Mouse (Mus musculus) stomach, embryonic 16.5 days (tissue): Measurements from ENCODE around the gene Auts2. TPM values are rescaled to one million over a fixed set of nuclear protein-coding genes. Genes with fewer than 3 reads are reported as not detected.

Experiments
- ATAC-seq: fragments of 200-750 bp; cut with Nextera tagmentation; 2 replicates; pipeline ENCODE4 v1.8.0; 2017; ENCODE audit warnings: moderate number of reproducible peaks, moderate TSS enrichment; ENCODE audit not compliant: insufficient read depth, low FRiP score
- H3K27ac ChIP-seq: fragments of 300-500 bp; sonication (generic); 2 replicates; pipeline ENCODE4 v1.5.1; 2014; ENCODE audit warnings: low read length
- H3K27me3 ChIP-seq: fragments of 300-500 bp; sonication (generic); 2 replicates; pipeline ENCODE4 v1.6.1; 2014; ENCODE audit warnings: low read length, control low read depth, mixed read lengths; ENCODE audit not compliant: control insufficient read depth, insufficient read depth
- H3K36me3 ChIP-seq: fragments of 300-500 bp; sonication (generic); 2 replicates; pipeline ENCODE4 v1.6.1; 2014; ENCODE audit warnings: low read length; ENCODE audit not compliant: control insufficient read depth, insufficient read depth
- H3K4me1 ChIP-seq: fragments of 300-500 bp; sonication (generic); 2 replicates; pipeline ENCODE4 v1.6.1; 2014; ENCODE audit warnings: low read length, control low read depth, mixed read lengths; ENCODE audit not compliant: control insufficient read depth, insufficient read depth
- H3K4me2 ChIP-seq: fragments of 300-500 bp; sonication (generic); 2 replicates; pipeline ENCODE4 v1.6.1; 2014; ENCODE audit warnings: low read depth, low read length, mixed read lengths
- H3K4me3 ChIP-seq: fragments of 300-500 bp; sonication (generic); replicated peaks from 2 replicates; pipeline ENCODE4 v1.5.1; 2014; ENCODE audit warnings: mild to moderate bottlenecking, low read length
- H3K9ac ChIP-seq: fragments of 300-500 bp; sonication (generic); 2 replicates; pipeline ENCODE4 v1.6.1; 2014; ENCODE audit warnings: low read length
- H3K9me3 ChIP-seq: fragments of 300-500 bp; sonication (generic); replicated peaks from 2 replicates; pipeline ENCODE4 v1.6.1; 2016; ENCODE audit warnings: low read length, control low read depth; ENCODE audit not compliant: control insufficient read depth
- WGBS: fragments of 180-500 bp; shearing (Covaris S2); extraction: QIAGEN DNeasy Blood & Tissue Kit; methylation state at CpG from one replicate; pipeline ENCODE4 v1.1.7; 2014; 5-methylcytosine and 5-hydroxymethylcytosine counted together
- polyA plus RNA-seq: library from polyadenylated mRNA; unstranded; fragments of >200 nt; fragmentation: Nextera tagmentation; extraction: Ambion mirVana; gene quantifications from 2 replicates; pipeline ENCODE4 v1.2.1, GENCODE M21; 2015

The Auts2 gene
- polyA plus RNA-seq, 1 experiment from 2014 or later: 20.1 TPM

DNA sequence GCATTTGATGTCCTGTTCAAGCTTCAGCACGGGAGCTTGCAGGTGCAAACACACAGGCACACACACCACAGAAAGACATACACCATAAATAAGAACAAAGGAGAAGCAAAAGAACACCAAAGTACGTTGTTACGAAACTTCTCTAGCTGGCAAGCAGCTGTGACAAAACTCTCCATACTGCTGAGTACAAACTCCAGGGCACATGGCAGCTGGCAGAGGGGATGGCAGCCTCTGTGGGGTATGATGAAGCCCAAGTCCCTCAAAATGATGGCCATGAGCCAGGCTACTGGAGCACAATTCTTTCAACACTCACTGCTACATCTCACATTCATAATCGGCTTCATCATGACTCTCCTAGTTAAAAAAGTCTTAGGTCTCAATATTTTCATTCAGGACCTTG is 721.7 kb downstream of the Auts2 start:
- 79% methylated on average over 4 of the region's 4 CpGs for WGBS

DNA sequence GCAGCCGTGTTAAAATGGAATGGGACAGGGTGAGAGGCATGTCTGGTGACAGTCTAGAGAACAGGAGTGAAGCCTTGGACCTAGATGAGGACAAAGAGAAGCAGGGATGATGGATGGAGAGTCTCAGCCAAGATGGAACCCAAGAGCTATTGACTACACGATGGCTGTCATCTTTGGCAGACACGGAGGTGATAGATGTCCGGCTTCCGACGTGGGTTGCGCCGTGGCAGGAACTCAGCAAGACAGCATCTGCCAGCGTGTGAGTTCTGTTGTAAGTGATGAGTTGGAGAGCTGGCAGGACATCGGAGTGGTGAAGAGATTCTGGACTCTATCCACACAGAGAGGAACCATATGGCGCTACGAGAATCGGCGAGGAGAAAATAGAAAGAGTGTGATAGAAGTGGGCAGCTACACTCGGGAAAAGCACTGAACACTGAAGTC is 723.9 kb downstream of the Auts2 start:
- no peaks in the 10 kb centered on the region for H3K9me3 ChIP-seq
- H3K4me3 ChIP-seq: no peak overlapping the region
- no peak overlapping the region for H3K4me2 ChIP-seq
- no peaks in the 10 kb centered on the region for H3K36me3 ChIP-seq
- H3K27me3 ChIP-seq: no peaks in the 10 kb centered on the region
- H3K4me1 ChIP-seq: peaks cover 8% of the 10 kb centered on the region
- WGBS: 87% methylated on average over 15 of the region's 15 CpGs
- no peak overlapping the region for H3K27ac ChIP-seq
- H3K9ac ChIP-seq: no peak overlapping the region
- ATAC-seq: no peak

More for the DNA sequence above, 721.7 kb downstream of the Auts2 start:
- H3K4me3 ChIP-seq: no peak overlapping the region
- H3K27me3 ChIP-seq: no peaks in the 10 kb centered on the region
- no peak for ATAC-seq
- H3K4me1 ChIP-seq: no peaks in the 10 kb centered on the region
- H3K9me3 ChIP-seq: no peaks in the 10 kb centered on the region
- no peak overlapping the region for H3K4me2 ChIP-seq
- no peak overlapping the region for H3K27ac ChIP-seq
- no peaks in the 10 kb centered on the region for H3K36me3 ChIP-seq
- no peak overlapping the region for H3K9ac ChIP-seq

DNA sequence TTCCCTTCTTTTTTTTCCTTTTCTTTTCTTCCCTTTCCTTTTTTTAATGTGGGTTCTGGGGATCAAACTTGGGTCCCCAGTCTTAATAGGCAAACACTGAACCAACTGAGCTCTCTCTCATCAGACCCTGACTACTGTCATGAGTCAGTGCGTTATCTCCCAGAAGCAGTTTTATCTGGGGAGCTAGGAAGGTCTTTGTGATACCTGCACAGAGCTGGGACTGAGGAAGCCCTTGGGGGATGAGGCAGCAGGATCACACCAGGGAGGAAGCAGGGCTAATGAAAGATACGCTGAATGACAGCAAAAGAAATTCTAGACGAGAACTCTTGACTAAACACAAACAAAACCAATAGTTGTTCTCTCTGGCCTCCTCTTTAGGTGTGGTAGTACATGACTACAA is 727.6 kb downstream of the Auts2 start:
- Histone ChIP-seq H3K4me2 (no peak overlapping the region), H3K36me3 (no peaks in the 10 kb centered on the region), H3K9me3 (no peaks in the 10 kb centered on the region), H3K27me3 (no peaks in the 10 kb centered on the region), H3K4me1 (peaks cover 22% of the 10 kb centered on the region), H3K27ac (no peak overlapping the region), H3K9ac (no peak overlapping the region), H3K4me3 (no peak overlapping the region)
- WGBS: 75% methylated on average over 3 of the region's 3 CpGs
- ATAC-seq: no peak

DNA sequence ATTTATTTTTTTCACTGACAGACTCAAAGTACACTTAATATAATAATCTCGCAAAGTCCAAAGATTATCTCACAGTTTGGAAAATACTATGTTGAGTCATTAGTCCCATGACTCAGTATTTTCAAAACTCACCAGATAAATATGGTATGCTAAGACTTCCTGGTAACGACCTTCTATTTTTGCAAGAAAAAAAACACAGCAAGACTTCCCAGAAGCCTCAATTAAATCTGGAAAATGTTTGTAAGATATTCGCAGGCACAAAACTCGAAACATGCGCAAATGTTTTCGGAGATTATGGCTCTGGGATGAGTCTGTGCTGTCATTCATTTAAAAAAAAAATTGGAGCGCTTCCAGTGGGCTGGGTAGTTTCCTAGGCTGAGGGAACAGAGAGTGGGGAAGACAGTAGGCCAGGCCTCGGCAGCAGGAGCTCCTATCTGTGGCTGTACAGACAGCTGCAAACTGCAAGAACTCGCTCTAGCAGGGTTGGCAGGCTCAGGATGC is 728.6 kb downstream of the Auts2 start:
- peaks cover 22% of the 10 kb centered on the region for H3K4me1 ChIP-seq
- ATAC-seq: peak; percentile 71; the same call in 1 of the 2 replicates
- no peak overlapping the region for H3K4me3 ChIP-seq
- 41% methylated on average over 9 of the region's 9 CpGs for WGBS
- H3K27ac ChIP-seq: peak overlapping the region; percentile 86
- H3K27me3 ChIP-seq: no peaks in the 10 kb centered on the region
- no peak overlapping the region for H3K4me2 ChIP-seq
- no peaks in the 10 kb centered on the region for H3K9me3 ChIP-seq
- no peaks in the 10 kb centered on the region for H3K36me3 ChIP-seq
- H3K9ac ChIP-seq: no peak overlapping the region

DNA sequence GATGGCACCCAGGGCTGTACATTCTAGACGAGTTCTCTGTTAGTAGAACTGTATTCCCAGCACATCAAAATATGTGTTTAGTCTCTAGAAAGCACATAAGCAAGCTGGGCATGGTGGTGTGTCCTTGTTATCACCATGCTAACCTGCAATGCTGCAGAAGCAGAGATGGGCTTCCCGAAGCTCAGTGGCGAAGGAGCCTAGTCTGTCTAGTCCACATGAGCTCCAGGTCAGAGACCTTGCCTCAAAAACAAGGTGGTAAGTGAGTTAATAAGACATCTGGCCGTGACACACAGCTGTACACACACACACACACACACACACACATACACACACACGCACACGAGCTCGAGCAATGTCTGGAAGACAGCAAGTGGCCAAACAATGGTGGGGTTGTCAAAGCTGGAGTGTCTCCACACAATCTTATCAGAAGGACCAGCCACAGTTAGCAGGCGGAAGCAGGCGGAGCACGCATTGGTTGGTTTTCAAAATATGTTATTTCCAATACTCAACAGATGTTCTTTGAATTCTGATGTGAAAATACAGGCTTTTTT is 729.1 kb downstream of the Auts2 start:
- Histone ChIP-seq H3K4me3 (no peak overlapping the region), H3K4me1 (peaks cover 22% of the 10 kb centered on the region), H3K36me3 (no peaks in the 10 kb centered on the region), H3K9ac (no peak overlapping the region), H3K27me3 (no peaks in the 10 kb centered on the region), H3K27ac (peak overlapping the region; percentile 78), H3K4me2 (no peak overlapping the region), H3K9me3 (no peaks in the 10 kb centered on the region)
- 59% methylated on average over 10 of the region's 10 CpGs for WGBS
- ATAC-seq: peak; percentile 54; the same call in 1 of the 2 replicates

DNA sequence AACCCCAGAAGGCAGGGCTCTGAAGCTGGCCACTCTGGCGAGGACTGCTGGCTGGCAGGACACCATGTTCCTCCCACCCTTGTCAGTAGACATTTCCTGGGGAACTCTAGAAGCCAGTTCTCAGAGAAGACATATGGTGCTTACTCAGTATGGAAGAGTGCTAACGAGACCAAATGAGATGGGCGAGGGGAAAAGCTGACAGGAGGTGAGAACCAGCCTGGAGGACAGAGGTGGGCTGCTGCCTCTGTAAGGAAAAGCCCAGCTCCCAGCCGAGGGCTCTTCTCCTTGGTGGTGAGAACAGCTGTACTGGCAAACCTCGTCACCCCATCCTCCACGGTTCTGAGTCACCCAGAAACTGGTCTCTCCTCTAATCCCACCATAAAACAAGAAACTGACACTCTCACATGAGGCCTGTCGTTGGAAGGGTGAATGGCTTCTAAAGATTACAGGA is 729.8 kb downstream of the Auts2 start:
- 0 out of 2 replicates have a peak overlapping the region, but pooled peaks have one; percentile 3 for H3K9ac ChIP-seq
- no peak for ATAC-seq

DNA sequence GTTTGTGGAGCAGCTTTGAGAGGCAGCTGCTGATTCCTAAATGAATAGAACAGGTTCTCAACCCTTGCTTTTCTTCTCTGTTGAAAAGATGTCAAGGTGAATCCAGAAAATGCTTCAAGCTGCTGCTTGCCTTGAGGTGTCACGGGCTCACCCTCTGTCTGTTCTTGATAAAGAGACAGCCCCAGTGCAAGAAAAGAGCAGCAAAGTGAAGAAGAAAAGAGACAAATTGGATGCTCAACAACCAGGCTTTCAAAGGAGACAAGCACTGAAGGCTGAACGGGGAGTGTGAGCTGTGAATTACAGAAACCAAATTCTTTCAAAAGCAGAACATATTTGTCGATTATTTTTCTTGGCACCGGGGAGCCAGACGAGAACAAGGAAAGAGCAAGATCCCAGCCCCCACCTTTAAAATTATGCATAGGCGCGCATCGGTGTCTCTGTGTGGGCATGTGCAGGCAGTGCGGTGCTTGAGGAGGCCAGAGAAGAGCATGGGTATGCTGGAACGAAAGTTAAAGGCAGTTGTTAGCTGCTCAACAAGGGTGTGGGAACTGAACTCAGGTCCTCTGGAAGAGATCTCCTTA is 730.6 kb downstream of the Auts2 start:
- H3K27me3 ChIP-seq: no peaks in the 10 kb centered on the region
- H3K4me1 ChIP-seq: peaks cover 22% of the 10 kb centered on the region
- WGBS: 71% methylated on average over 10 of the region's 10 CpGs
- no peak overlapping the region for H3K4me2 ChIP-seq
- H3K27ac ChIP-seq: peak overlapping the region; percentile 47
- no peak overlapping the region for H3K4me3 ChIP-seq
- H3K9me3 ChIP-seq: no peaks in the 10 kb centered on the region
- H3K9ac ChIP-seq: no peak overlapping the region
- H3K36me3 ChIP-seq: no peaks in the 10 kb centered on the region
- no peak for ATAC-seq

More for the DNA sequence above, 729.8 kb downstream of the Auts2 start:
- Histone ChIP-seq H3K9me3 (no peaks in the 10 kb centered on the region), H3K4me3 (no peak overlapping the region), H3K27me3 (no peaks in the 10 kb centered on the region), H3K4me2 (no peak overlapping the region), H3K27ac (peak overlapping the region; percentile 78), H3K36me3 (no peaks in the 10 kb centered on the region), H3K4me1 (peaks cover 22% of the 10 kb centered on the region)
- 46% methylated on average over 7 of the region's 7 CpGs for WGBS

DNA sequence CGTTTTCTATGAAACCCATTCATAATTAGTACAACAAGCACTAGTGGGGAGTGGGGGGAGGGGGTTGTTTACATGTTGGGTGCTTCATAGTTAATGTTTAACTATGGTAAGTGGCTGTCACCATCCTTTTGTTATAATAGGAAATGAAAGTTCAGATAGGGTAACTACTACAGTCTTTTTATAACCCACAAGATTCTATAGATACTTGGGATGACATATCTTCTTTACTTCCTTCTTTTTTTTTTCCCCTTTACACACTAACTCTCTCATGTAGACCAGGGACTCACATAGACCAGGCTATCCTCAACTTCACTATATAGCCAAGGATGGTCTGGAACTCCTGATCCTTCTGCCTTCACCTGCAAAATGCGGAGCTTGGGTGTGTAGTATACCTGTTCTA is 736.8 kb downstream of the Auts2 start:
- Histone ChIP-seq H3K27ac (no peak overlapping the region), H3K9ac (no peak overlapping the region), H3K36me3 (no peaks in the 10 kb centered on the region), H3K4me2 (no peak overlapping the region), H3K27me3 (no peaks in the 10 kb centered on the region), H3K4me3 (no peak overlapping the region), H3K9me3 (no peaks in the 10 kb centered on the region), H3K4me1 (no peaks in the 10 kb centered on the region; the same call in 1 of the 2 replicates)
- WGBS: 79% methylated on average over 2 of the region's 2 CpGs
- no peak for ATAC-seq

- Histone ChIP-seq H3K4me1 (no peaks in the 10 kb centered on the region; the same call in 1 of the 2 replicates), H3K27ac (no peak overlapping the region), H3K4me3 (no peak overlapping the region), H3K9me3 (no peaks in the 10 kb centered on the region), H3K36me3 (no peaks in the 10 kb centered on the region), H3K4me2 (no peak overlapping the region), H3K9ac (no peak overlapping the region), H3K27me3 (no peaks in the 10 kb centered on the region)
- WGBS: 67% methylated on average over 4 of the region's 4 CpGs
- ATAC-seq: no peak
Observed at GRCm38 (mm10) chr5:131805277-131805676, 737.9 kb downstream of the Auts2 start.
